Mouse (Mus musculus) thymus, postnatal 4 days (tissue): ENCODE measurements around the gene Ddx10.
"Not testable (repeated sequence)": the region's sequence is repeated elsewhere in the genome, so short reads cannot be mapped to it uniquely, and the experiment has no call there.

ENCODE experiments used
- DNase-seq: peaks from one replicate; pipeline ENCODE4 v3.0.0; 2021

Ddx10 gene

GRCm38 (mm10) chr9:53143508-53143907 is 104.3 kb downstream of the Ddx10 start:
- DNase-seq, result no peak

GRCm38 (mm10) chr9:53142424-53142823 is 105.4 kb downstream of the Ddx10 start:
- DNase-seq, result not testable (repeated sequence)

GRCm38 (mm10) chr9:53140610-53141165 is 107.2 kb downstream of the Ddx10 start:
- no peak for DNase-seq

- no peak for DNase-seq
Observed at GRCm38 (mm10) chr9:53132826-53133225, 115.0 kb downstream of the Ddx10 start.

GRCm38 (mm10) chr9:53130460-53130859 is 117.4 kb downstream of the Ddx10 start:
- no peak for DNase-seq

- DNase-seq, result no peak
Observed at GRCm38 (mm10) chr9:53101103-53101502, 146.8 kb downstream of the Ddx10 start.

- no peak for DNase-seq
Observed at GRCm38 (mm10) chr9:53095319-53096165, 152.3 kb downstream of the Ddx10 start.

GRCm38 (mm10) chr9:53094536-53094935 is 153.3 kb downstream of the Ddx10 start:
- no peak for DNase-seq

- DNase-seq, result no peak
Observed at GRCm38 (mm10) chr9:53077626-53078025, 170.2 kb downstream of the Ddx10 start.

- DNase-seq, result no peak
Observed at GRCm38 (mm10) chr9:53075931-53076330, 171.9 kb downstream of the Ddx10 start.

GRCm38 (mm10) chr9:53074443-53074842 is 173.4 kb downstream of the Ddx10 start:
- no peak for DNase-seq

- no peak for DNase-seq
Observed at GRCm38 (mm10) chr9:53073576-53074112, 174.2 kb downstream of the Ddx10 start.

GRCm38 (mm10) chr9:53072088-53072487 is 175.8 kb downstream of the Ddx10 start:
- DNase-seq, result no peak

GRCm38 (mm10) chr9:53070875-53071524 is 176.9 kb downstream of the Ddx10 start:
- no peak for DNase-seq

GRCm38 (mm10) chr9:53068166-53068565 is 179.7 kb downstream of the Ddx10 start:
- DNase-seq, result no peak

- no peak for DNase-seq
Observed at GRCm38 (mm10) chr9:53066428-53066827, 181.4 kb downstream of the Ddx10 start.

GRCm38 (mm10) chr9:53065028-53065427 is 182.8 kb downstream of the Ddx10 start:
- no peak for DNase-seq

- no peak for DNase-seq
Observed at GRCm38 (mm10) chr9:53064531-53064930, 183.3 kb downstream of the Ddx10 start.

- DNase-seq, result no peak
Observed at GRCm38 (mm10) chr9:53055306-53055705, 192.5 kb downstream of the Ddx10 start.
